Mouse (Mus musculus): ENCODE data around the gene Dnaja1.

Gene Dnaja1

GRCm38 (mm10) chr4:40722011-40722666, at the start of gene Dnaja1:
TSS of gene Dnaja1 (plus strand) at chr4:40722150.
- DNase-seq (ENCODE audit: low read depth): peak; percentile 82

GRCm38 (mm10) chr4:40673526-40673925, 48.4 kb upstream of the Dnaja1 start:
- no peak for DNase-seq (ENCODE audit: low read depth)

DNA sequence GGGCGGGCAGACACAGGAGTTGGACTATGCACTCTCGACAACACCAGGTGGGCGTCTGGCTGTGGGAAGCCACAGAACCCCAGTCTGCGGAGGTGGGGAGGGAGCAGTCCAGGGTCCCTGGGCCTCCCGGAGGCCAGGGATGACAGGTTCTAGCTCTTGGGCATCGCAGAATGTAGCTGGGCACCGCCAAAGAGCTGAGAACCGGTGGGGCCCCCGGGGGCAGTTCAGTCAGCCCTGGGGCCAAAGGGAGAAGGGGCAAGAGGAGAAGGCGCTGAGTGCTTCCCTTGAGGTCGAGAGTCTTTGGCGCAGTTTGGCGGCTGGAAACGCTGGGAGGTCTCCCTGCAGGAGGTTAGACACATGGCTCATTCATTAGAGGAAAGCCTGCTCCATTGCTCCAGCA, 45.6 kb upstream of the Dnaja1 start:
- DNase-seq (ENCODE audit: low read depth): no peak

- DNase-seq (ENCODE audit: low read depth): no peak
These were observed 44.8 kb upstream of the Dnaja1 start for GRCm38 (mm10) chr4:40677132-40677531.

GRCm38 (mm10) chr4:40680250-40680860, 41.6 kb upstream of the Dnaja1 start:
- DNase-seq (ENCODE audit: low read depth): no peak

GRCm38 (mm10) chr4:40681908-40682307, 40.0 kb upstream of the Dnaja1 start:
- no peak for DNase-seq (ENCODE audit: low read depth)

DNA sequence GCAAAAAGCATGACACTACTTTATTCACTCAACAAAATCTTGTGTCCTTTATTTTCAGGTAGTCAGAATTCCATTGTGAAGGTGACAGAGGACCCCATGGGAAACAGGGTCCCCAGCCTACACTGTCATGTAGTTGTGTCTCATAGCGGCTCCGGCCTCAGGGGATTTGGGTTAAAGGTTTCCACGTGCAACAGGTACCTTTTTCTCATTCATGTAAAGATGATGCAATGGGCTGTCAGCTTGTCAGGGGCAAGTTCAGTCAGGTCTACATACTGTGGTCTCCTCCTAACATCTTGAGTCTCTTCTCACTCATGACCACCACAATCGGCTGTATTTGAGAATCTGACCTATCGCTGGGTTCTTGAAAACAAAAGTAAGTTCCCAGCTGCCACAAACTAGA, 39.6 kb upstream of the Dnaja1 start:
- no peak for DNase-seq (ENCODE audit: low read depth)

DNA sequence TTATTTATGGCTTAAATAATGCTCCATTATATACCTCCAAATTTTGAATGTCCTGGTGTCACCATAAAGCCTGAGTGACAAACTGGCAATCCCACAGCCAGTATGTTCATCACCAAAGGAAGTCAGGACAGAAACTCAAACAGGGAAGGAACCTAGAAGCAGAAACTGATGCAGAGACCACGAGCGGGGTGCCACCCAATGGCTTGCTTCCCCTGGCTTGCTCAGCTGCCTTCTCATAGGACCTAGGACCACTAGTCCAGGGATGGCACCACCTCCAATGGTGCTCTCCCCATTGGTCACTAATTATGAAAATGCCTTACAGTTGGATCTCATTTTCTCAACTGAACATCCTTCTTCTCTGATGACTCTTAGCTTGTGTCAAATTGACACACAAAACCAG, 38.6 kb upstream of the Dnaja1 start:
- no peak for DNase-seq (ENCODE audit: low read depth)

DNA sequence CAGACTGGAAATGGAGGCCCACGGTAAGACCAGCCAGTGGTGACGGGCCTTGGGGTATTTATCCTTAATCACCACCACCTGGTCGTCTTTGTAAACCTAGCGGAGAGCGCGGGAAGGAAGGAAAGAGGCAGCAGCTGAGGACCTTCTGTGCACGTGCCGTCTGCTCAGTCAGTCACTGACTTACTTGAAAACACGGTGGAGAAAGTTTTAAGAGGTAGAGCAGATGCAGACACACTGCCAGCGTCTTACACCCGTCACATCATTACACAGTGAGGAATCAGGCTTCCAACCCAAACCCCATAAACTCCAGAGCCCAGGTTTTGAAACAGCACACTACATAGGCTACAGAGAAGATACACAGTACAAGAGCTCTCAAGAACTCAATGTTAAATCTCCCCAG, 30.9 kb upstream of the Dnaja1 start:
- no peak for DNase-seq (ENCODE audit: low read depth)

GRCm38 (mm10) chr4:40697059-40697458, 24.9 kb upstream of the Dnaja1 start:
- no peak for DNase-seq (ENCODE audit: low read depth)

DNA sequence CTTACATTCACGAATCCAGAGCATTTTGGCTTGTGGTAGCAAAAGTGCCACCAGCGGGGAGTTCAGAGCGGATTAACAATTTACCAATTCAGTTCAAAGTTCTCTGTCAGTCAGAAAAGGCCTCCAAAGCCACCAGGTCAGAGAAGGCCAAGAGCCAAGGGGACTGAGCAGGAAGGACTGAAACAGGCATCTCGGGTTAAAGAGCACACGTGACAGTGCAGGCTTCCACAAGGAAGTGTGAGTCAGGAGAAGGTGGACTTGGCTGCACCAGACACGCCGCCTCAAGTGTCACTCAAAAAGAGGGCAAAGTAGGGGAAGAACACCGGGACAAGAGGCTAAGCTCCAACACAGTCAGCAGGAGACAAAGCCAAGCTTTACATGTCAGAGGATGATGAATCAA, 21.7 kb upstream of the Dnaja1 start:
- no peak for DNase-seq (ENCODE audit: low read depth)

DNA sequence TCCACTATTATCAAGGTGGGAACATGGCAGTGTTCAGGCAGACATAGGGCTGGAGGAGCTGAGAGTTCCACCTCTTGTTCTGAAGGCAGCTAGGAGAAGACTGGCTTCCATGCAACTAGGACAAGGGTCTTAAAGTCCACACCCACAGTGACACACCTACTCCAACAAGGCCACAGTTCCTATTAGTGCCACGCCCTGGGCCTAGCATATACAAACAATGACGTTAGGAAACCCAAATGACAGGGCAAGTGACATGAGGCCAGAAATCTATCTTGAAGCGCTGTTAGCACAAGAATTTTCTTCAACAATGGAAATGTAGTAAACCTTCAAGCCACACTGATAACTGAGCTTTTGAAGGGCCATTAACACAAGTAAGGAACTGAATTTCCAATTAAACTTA, 20.2 kb upstream of the Dnaja1 start:
- DNase-seq (ENCODE audit: low read depth): no peak

DNA sequence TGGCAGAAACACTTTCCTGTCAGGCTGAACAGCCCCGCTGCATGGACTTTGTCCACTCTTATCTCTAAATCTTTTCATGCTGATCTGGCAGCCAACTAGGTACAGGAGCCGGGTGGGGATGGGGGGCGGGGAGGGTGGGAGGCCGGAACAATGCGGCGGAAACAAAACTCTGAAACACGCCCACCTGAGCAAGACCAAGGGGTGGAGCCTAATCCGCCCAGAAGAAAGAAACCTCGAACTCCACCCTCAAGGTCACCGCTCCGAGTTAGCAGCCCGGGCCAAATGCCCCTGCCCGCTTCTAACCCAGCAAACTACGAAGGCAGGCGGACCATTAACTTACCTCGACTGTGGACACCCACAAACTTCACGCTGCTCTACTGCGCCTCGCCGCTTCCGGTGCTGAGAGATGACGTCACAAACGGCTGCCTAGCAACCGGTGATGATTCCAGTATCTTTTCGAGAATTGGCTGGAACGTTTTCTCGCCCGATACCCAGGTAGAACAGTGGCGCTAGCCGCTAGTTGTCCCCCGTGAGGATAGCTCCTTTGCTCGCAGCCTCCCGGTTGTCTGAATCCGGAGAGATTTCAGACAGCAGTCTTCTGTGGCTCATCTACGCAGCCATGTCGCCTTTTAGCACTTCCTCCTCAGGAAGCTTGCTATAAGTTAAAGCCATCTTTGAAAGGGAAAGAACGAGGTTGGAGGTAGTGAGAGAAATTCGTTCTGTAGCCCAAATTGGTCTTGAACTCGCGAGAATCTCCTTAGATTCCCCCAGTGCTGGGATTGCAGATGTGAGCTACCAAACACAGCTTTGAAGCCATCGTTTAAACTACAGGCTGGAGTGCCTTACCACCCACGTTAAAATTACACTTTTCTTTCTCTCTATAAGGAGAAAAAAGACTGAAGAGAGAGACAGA, 18.9 kb upstream of the Dnaja1 start, which contains the start of gene Aptx:
Aptx (minus strand) TSS at position 398 of the 913 bp plus-strand sequence.
- peak; percentile 92 for DNase-seq (ENCODE audit: low read depth)

GRCm38 (mm10) chr4:40703710-40704275, 18.2 kb upstream of the Dnaja1 start:
- no peak for DNase-seq (ENCODE audit: low read depth)

DNA sequence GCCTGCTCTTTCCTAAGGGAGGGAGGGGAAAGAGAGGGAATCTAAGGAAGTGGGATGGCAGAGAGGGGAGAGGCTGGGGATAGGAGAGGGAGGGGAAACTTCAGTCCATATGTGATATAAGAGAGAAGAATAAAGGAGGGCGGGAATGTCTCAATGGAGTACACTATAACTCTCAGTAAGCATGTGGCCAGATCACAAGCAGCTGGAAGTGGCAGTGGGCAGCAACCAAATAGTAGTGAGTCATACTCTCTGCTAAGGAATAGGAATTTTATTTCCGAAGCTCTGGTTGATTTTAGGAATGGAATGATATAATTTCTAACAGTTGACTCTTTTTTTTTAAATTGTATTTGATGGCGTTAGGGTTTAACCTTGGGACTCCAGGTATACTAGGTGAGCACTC, 4.8 kb upstream of the Dnaja1 start:
- DNase-seq (ENCODE audit: low read depth): no peak

DNA sequence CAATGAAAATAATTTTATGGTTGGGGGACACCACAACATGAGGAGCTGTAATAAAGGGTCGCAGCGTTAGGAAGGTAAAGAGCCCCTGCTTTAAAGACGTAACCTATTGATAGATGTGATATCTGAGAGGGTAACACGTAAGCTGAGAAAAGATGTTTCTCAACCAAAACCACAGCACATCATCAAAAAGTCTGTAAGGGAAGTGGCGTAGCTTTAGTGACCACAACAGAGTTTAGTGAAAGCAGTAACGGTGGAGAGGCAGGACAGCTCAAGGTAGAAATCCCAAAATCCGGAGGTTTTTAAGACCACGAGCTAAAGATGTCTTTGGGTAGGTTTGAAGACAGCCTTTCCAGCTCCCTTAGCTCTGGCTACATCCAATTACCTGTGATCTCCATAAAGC, 1.0 kb upstream of the Dnaja1 start:
- no peak for DNase-seq (ENCODE audit: low read depth)

DNA sequence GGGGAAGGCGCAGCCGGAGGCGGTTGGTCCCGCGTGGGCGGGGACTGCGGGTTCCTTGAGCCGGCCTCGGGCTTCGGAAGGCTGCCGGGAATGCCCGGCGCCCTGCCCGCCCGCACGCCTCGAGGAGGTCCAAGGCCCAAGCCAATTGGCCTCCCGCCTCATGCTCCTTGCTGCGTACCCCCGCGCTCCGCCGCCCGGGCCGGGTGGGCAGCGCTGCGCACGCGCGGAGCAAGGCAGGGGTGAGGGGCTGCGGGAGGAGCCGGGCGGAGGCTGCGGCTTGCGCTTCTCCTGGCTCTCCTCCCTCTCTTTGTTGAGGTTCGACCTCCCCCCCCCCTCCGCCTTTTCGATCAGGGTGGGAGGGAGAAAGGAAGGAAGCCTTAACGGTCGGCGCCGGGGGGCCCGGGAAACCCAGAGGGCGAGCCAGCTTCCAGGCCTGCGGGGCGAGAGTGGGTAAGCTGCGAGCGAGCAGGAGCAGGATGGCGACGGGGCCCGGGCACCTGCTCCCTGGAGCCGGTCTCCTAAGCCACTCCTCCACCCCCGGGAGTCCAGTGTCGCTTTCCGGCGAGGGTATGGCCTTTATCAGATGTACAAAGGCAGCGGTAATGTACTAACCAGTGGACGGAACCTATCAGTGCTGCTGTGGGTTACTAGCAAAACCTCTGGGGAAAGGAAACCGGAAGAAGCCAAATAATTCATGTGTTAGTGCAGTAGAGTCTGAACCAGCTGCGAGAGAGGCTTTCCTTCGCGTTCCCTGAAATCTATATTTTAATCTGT, 924 bp downstream of the Dnaja1 start:
- DNase-seq (ENCODE audit: low read depth): peak; percentile 31

DNA sequence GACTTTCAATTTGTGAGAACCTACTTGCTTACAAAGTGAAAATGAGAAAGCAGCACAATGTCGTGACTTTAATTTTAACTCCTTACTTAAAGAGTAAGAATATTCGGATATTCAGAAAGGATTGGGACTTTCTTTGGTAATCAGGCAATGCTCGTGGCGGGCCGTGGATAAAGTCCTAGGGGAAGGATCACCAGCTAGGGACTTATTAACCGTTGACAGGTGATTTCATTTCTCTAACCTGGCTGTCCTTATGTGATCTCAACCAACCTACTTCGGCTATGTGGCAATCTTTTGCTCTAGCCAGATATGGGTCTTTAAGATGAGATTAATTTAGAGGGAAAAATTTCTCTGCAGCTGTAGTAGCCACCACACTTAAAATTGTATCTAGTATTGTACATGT, 3.2 kb downstream of the Dnaja1 start:
- DNase-seq (ENCODE audit: low read depth): no peak

DNA sequence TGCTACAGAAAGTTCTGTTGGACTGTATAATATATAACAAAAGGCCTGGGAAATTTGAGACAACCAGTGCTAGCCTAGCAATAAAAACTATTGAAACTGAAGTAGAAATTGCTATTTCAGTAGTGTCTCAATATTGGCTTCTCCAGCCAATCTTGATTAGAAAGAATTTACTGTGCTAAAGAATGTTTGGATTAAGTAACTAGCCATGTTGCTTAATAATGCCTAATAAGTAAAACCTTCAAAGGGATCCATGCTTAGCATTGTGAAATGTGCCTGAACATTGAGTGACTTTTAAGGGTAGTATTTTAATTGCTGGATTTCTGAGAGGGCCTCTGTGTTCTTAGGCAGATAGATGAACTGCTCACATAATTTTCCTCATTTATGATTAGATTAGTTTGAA, 3.6 kb downstream of the Dnaja1 start:
- DNase-seq (ENCODE audit: low read depth): no peak

DNA sequence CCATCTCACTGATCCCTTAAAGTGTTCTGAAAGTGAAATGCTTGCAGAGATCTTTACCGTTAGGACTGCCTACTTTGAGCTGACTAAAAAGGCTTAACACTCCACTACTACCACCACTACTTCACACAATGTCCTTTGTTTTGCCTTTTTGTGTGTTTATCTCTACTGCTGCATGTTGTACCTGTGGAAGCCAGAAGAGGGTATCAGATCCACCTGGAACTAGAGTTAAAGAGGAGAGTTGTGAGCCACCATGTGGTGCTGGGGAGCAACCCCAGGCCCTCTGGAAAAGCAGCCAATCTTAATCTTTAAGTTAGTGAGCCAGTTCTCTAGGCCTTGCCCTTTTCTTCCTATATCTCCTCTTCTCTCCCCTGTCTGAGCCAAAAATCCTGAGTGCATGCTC, 5.3 kb downstream of the Dnaja1 start:
- DNase-seq (ENCODE audit: low read depth): no peak

GRCm38 (mm10) chr4:40731262-40731661, 9.3 kb downstream of the Dnaja1 start:
- DNase-seq (ENCODE audit: low read depth): no peak

GRCm38 (mm10) chr4:40735351-40735750, 13.4 kb downstream of the Dnaja1 start:
- DNase-seq (ENCODE audit: low read depth): no peak
